Mouse (Mus musculus) adrenal gland, adult 2 months (tissue): ENCODE measurements around the gene Gmeb1. TPM values are rescaled to one million over a fixed set of nuclear protein-coding genes. Genes with fewer than 3 reads are reported as not detected.

Source experiments
- DNase-seq: peaks from one replicate; pipeline ENCODE4 v3.0.0; 2021
- polyA plus RNA-seq: library from polyadenylated mRNA; depleted of rRNA; stranded (reverse); fragments of >200 nt; gene quantifications from 2 replicates; pipeline ENCODE4 v1.2.3, GENCODE M21; 2012
- total RNA-seq, 2 experiments: library from RNA; stranded (reverse); gene quantifications; 2 replicates each; pipeline ENCODE4 v1.2.3; 2021

Gmeb1 gene
- total and polyA plus RNA-seq, 3 experiments: 12.2 to 19.5 (median 16.2) TPM

DNA sequence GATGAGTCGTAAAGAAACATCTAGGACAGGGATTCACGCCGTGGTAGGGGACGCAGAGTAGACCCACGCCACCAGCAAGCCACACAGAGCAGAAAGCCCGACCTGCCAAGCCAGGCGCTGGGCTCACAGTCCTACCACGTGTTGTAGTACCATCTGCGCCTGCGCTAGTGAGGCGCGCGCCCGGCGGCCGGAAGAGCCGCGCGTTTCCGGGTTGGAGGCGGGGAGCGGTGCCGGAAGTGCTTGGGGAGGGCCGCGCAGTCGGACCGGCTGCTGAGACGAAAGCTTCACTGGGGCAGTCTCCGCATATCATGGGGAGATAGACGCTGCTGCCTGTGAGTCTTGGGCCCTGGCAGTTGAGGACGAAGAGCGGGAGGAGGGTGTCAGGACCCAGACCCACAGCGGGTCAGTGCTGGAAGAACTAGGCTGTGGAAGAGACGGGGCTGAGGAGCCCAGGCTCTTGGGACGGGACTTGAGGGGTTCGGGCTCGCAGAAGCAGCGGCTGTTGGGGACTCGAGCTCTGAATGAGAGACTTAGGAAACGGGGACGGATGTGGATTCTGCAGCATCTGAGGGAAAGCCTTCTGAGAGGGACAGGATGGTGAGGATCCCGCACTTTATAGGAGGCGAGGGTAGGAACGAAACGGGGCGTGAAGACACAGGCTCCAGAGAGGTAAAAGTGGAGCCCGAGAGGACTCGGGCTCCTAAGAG is 12.9 kb upstream of the Gmeb1 start, which contains the start of gene Taf12:
Taf12 (plus strand) TSS at position 220 of the 707 bp plus-strand sequence.
- peak; percentile 95 for DNase-seq

GRCm38 (mm10) chr4:132273166-132273565 is 11.8 kb upstream of the Gmeb1 start:
- DNase-seq: no peak

GRCm38 (mm10) chr4:132269740-132270560 is 8.5 kb upstream of the Gmeb1 start:
- peak; percentile 88 for DNase-seq

GRCm38 (mm10) chr4:132268871-132269739 is 7.7 kb upstream of the Gmeb1 start:
- DNase-seq: no peak

GRCm38 (mm10) chr4:132266835-132267349 is 5.5 kb upstream of the Gmeb1 start:
- DNase-seq: no peak

DNA sequence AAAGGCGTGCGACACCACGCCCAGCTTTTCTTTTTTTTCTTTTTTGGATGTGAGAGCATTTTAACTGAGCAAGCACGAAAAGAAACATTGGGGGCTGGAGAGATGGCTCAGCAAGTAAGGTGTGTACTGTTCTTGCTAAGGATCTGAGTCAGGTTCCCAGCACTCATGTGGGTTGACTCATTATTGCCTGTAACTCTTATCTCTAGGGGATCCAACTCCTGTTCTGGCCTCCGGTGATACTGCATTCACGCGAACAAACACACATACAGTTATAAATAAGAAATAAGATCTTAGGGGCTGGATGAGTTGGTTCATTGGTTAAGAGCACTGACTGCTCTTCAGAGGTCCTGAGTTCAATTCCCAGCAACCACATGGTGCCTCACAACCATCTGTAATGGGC is 1.9 kb upstream of the Gmeb1 start:
- DNase-seq: no peak

- no peak for DNase-seq
These were observed 885 bp upstream of the Gmeb1 start for GRCm38 (mm10) chr4:132262358-132262616.

DNA sequence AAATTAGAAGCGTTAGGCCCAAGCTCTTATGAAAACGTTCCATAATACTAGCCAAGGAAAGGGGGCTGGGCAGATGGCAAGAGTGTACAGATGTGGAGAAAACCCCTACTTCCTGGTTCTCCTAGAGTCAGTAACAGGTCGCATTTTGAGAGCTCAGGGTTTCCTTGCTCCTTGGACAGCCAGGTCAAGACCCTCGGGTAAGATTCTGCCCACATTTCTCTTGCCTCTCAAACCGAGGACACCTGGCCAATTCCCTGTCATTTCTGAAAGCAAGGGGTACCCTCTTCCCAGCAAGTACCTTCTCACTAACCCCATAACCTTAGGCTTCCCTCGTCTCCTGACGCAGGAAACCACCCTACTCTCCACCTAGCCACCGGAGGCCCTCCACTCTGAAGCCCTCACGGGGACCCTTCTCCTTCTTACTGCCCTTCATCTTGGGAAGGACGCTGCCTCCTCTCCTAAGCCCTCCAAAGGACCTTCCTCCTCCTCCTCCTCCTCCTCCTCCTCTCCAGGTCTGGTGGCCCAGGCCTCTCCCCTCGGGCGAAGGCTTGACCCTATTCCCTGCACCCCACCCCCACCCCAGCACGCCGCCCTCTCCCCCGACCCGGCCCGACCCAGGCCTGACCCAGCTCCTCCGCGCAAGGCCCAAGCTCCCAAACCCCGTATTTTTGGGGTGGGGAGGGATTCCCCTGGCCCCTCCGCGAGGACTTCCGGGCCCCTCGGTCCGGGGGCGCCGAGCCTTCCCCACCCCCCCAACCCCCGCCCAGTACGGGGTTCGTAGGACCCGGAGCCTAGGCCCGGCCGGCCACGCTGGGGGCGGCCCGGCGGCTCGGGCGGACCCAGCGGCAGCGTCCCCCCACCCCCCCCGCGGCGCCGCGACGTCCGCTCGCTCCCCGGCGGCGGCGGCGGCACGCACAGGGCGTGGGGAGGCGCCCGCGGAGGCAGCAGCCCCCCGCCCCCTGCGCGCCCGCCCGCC is 710 bp downstream of the Gmeb1 start:
- peak; percentile 76 for DNase-seq

DNA sequence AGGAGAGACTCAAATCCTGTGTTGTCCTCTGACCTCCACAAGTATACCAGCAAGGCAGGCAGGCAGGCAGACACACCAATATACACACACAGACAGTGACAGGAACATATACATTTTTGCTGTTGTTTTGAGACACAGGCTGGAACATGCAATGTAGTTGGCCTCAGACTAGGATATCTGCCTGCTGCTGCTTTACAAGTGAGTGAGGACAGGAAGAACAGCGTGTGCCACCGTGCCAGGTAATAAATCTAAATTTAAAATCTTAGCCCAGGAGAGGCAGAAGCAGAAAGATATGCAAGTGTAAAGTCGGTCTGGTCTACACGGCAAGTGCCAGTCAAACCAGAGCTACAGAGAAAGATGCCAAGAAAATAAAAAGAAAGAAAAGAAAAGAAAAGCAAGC is 2.2 kb downstream of the Gmeb1 start:
- no peak for DNase-seq

GRCm38 (mm10) chr4:132256384-132256783 is 5.0 kb downstream of the Gmeb1 start:
- peak; percentile 55 for DNase-seq

- DNase-seq: no peak
These were observed 6.4 kb downstream of the Gmeb1 start for GRCm38 (mm10) chr4:132254986-132255385.

GRCm38 (mm10) chr4:132253622-132254021 is 7.8 kb downstream of the Gmeb1 start:
- no peak for DNase-seq

- peak; percentile 63 for DNase-seq
These were observed 8.3 kb downstream of the Gmeb1 start for GRCm38 (mm10) chr4:132253128-132253527.

DNA sequence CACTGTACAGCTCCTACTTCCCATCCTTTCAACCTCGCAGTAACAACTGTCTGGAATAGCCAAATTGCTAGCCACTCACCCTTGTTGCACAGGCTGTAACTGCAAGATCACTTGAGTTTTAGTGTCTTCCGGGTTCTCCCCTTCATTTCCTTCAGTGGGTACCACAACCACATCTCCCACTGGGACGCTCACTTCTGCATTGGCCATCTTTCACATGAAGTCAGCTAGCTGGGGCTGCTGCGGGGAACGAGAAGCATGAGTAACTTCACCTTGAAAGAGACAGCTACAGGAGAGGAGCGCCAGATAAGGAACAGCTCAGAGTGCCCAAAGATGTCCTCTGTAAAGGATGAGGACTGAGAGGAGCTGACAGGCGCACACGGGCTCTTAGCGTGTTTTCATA is 9.8 kb downstream of the Gmeb1 start:
- DNase-seq: peak; percentile 59

DNA sequence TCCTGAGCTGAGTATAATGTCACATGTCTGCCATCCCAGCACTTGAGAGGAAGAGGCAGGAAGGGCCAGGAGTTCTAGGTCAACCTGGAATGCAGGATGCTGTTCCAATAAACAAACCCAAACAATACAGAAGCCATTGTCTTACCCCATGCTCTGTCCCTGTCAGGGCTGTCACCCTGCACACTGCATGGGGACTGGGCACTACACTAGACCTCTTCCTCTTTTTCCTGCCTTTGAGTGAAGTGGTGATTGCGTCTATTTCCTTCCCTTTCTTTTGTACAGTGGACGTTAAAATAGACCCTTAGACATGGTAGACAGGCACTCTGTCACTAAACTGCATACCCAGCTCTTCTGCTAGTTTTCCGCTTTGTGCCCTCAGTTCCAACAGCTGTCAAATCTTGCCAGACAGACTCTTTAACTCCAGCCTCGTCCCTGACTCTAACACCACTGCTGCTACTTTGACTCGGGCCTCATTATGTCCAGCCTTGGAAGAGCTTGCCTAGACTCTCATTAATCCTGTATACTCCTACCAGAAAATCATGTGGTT is 13.9 kb downstream of the Gmeb1 start:
- no peak for DNase-seq

GRCm38 (mm10) chr4:132245643-132246042 is 15.8 kb downstream of the Gmeb1 start:
- DNase-seq: no peak

DNA sequence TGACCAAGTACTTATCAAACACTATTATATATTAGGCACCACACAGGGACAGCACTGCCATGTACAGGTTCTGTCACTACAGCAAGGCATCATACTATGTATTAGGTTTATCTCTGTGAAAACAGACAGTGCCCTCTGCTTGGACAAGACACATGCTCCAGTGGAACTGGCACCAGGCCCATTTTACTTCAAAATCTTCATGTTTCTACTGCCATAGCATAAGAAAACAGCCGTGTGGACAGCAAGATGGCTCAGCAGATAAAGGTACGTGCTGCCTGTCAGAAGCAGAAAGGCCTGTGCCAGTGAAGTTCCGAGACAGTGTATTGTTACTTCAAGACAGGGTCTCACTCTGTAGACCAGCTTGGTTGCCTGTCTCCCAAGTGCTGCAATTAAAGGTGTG is 20.2 kb downstream of the Gmeb1 start:
- DNase-seq: no peak

DNA sequence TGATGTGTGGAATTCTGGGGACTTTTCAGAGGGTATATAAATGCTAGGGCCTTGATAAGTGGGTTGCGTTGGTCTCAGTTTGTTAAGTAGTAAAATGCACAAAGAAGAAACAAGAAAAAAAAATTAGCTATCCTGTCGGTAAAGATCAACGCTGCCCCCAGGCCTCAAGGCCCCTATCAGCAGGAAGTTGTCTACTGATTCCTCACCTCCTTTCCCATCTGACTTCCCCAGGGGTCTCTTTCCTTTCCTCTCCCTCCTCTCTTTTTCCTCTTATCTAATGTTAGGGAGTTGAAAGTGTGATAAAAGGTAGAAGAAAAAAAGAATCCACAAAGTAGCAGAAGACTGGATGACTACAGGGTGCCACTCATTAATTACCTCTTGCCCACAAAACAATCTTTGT is 21.0 kb downstream of the Gmeb1 start:
- no peak for DNase-seq

GRCm38 (mm10) chr4:132238356-132238755 is 23.0 kb downstream of the Gmeb1 start:
- DNase-seq: no peak

DNA sequence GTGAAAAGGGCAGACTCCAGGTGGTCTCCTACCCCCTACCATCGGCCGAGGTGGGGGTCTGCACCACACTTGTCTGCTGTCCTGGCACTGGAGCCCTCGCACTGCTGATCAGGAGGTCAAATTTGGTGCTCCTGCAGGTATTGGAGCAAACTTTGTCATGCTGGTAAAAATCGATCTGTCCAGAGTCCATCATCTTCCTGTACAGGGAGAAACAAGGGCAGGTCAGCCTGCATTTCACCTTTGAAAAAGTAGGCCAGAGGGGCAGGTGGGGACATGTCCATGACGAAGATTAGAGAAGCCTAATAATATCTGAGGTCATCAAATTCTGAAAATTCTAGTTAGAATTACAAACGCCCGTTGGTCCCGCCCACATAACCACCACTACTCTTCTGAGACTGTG is 26.7 kb downstream of the Gmeb1 start:
- DNase-seq: no peak

DNA sequence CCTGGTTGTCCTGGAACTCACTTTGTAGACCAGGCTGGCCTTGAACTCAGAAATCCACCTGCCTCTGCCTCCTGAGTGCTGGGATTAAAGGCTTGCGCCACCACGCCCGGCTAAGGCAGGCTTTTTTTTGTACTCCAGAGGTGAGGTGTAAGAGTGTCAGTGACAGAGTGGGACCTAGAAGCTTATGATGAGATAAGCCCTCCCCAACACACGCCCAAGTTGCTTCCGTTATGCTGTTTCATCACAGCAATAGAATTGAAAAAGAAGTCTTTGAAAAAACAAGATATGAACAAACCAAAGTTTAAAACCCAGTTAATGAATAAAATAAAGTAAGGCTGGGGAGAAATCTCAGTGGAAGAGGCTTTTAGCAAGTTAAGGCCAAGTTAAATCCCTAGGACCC is 31.0 kb downstream of the Gmeb1 start:
- DNase-seq: no peak
